Mouse (Mus musculus): ENCODE data around the gene Pou4f2. TPM values are rescaled to one million over a fixed set of nuclear protein-coding genes. Genes with fewer than 3 reads are reported as not detected.

Pou4f2 gene
- total RNA-seq, 2 experiments from 2014 or later, result not detected

- no peak for DNase-seq (ENCODE audit: low spot score in 2 of 2)
Measured at GRCm38 (mm10) chr8:78420101-78420503, 16.3 kb downstream of the Pou4f2 start.

- DNase-seq (ENCODE audit: low spot score in 2 of 2), result no peak
Measured at GRCm38 (mm10) chr8:78419272-78419671, 17.2 kb downstream of the Pou4f2 start.

GRCm38 (mm10) chr8:78390756-78391155 is 45.7 kb downstream of the Pou4f2 start:
- DNase-seq (ENCODE audit: low spot score in 2 of 2), result no peak

Other genes starting within 250 kb of the Pou4f2 start
- gene Ttc29, start 223.3 kb downstream of the Pou4f2 start, total RNA-seq (2021), result not detected
- 10 to 100 TPM; 71.2 to 74.9 TPM for gene Rbmxl1, start 72.3 kb upstream of the Pou4f2 start, total RNA-seq (2021)
- 10 to 100 TPM; 23.4 to 27.0 TPM for gene Slc10a7, start 72.7 kb upstream of the Pou4f2 start, total RNA-seq (2021)

Data from adrenal gland, postnatal 4 days (tissue).